In genomic region chr10:122408697-122409409, GRCm38 (mm10) we compare ENCODE assay signal across 11 mouse cellular contexts. TPM values are rescaled to one million over a fixed set of nuclear protein-coding genes. Genes with fewer than 3 reads are reported as not detected.
DNase-seq lines count a peak whose midpoint lies in the region; ATAC-seq lines count a peak whose summit lies in the region.
"Had no signal": no experiment of that assay in that cellular context is flagged by ENCODE, and none has a peak within 500 bp of the region (broad histone marks: within the 10 kb centered on the region; RNA-seq: fewer than 3 reads in every experiment).

No protein-coding gene starts in this region.

- WGBS in heart, embryonic 12.5 days: 73% methylated on average over 7 of the region's 7 CpGs
- 89% methylated on average over 7 of the region's 7 CpGs for WGBS in hindbrain, embryonic 10.5 days
- WGBS in forebrain, embryonic 10.5 days: 92% methylated on average over 7 of the region's 7 CpGs

- no peaks in the 10 kb centered on the region for H3K4me1 ChIP-seq in heart, embryonic 12.5 days (replicated peaks)
- H3K4me1 ChIP-seq in hindbrain, embryonic 10.5 days (replicated peaks): no peaks in the 10 kb centered on the region
- no peaks in the 10 kb centered on the region for H3K4me1 ChIP-seq in forebrain, embryonic 10.5 days

- H3K4me3 ChIP-seq in heart, embryonic 12.5 days: no peak overlapping the region
- no peak overlapping the region for H3K4me3 ChIP-seq in hindbrain, embryonic 10.5 days
- no peak overlapping the region for H3K4me3 ChIP-seq in forebrain, embryonic 10.5 days
- H3K4me3 ChIP-seq: limb, embryonic 12.5 days had no signal

- no peaks in the 10 kb centered on the region for H3K9me3 ChIP-seq in heart, embryonic 12.5 days (replicated peaks)
- H3K9me3 ChIP-seq in hindbrain, embryonic 10.5 days: no peaks in the 10 kb centered on the region
- H3K9me3 ChIP-seq in forebrain, embryonic 10.5 days: no peaks in the 10 kb centered on the region
- H3K9me3 ChIP-seq: limb, embryonic 12.5 days had no signal

- H3K27me3 ChIP-seq in heart, embryonic 12.5 days (replicated peaks): no peaks in the 10 kb centered on the region
- H3K27me3 ChIP-seq in hindbrain, embryonic 10.5 days (ENCODE audit: insufficient read depth, poor library complexity, severe bottlenecking): no peaks in the 10 kb centered on the region
- no peaks in the 10 kb centered on the region for H3K27me3 ChIP-seq in forebrain, embryonic 10.5 days (ENCODE audit: poor library complexity, severe bottlenecking)
- H3K27me3 ChIP-seq: limb, embryonic 12.5 days had no signal

- H3K9ac ChIP-seq in heart, embryonic 12.5 days: no peak overlapping the region
- H3K9ac ChIP-seq: limb, embryonic 12.5 days had no signal

- H3K4me2 ChIP-seq in heart, embryonic 12.5 days: no peak overlapping the region
- H3K4me2 ChIP-seq: limb, embryonic 12.5 days had no signal

- no peak overlapping the region for H3K27ac ChIP-seq in heart, embryonic 12.5 days (ENCODE audit: poor library complexity, severe bottlenecking)
- H3K27ac ChIP-seq in hindbrain, embryonic 10.5 days: no peak overlapping the region
- no peak overlapping the region for H3K27ac ChIP-seq in forebrain, embryonic 10.5 days
- H3K27ac ChIP-seq: limb, embryonic 12.5 days had no signal

- no peaks in the 10 kb centered on the region for H3K36me3 ChIP-seq in heart, embryonic 12.5 days
- H3K36me3 ChIP-seq in hindbrain, embryonic 10.5 days: no peaks in the 10 kb centered on the region
- no peaks in the 10 kb centered on the region for H3K36me3 ChIP-seq in forebrain, embryonic 10.5 days (replicated peaks)
- H3K36me3 ChIP-seq: limb, embryonic 12.5 days had no signal

- peak; percentile 24 to 51 for DNase-seq in heart, adult 18-20 months
- peak; percentile 24 for DNase-seq in adipocyte (ENCODE audit: low spot score)
- DNase-seq in heart, postnatal 14 days: peak; percentile 3 to 32
- peak; percentile 38 to 72 for DNase-seq in kidney, postnatal 25 days
- DNase-seq in hindbrain, embryonic 10.5 days (ENCODE audit: low spot score): no peak
- no peak for DNase-seq in neural tube, embryonic 10.5 days (ENCODE audit: extremely low spot score, low spot score)
- no peak for DNase-seq in forebrain, embryonic 10.5 days (ENCODE audit: extremely low spot score, low spot score)
- DNase-seq: cerebellum, postnatal 25 days had no signal

- ATAC-seq in heart, embryonic 12.5 days (ENCODE audit: insufficient number of reproducible peaks, low FRiP score): no peak

- intact Hi-C loops in heart, postnatal 14 days (cut with DNase I): no loop called here

RNA-seq across cellular contexts. Expression of gene Avpr1a, which starts 39.4 kb away (rescaled TPM):
- 1 to 10 TPM; 2.0 to 2.6 TPM for total RNA-seq in heart, adult 18-20 months (2021)
- 0.06 and 0.12 TPM in 2 replicates for polyA plus RNA-seq in heart, embryonic 12.5 days (2016; fragmentation: Nextera tagmentation; extraction: Ambion mirVana)
- total RNA-seq in heart, postnatal 14 days (2021): 1 to 10 TPM; 2.5 to 2.9 TPM
- 0.18 and 0.19 TPM in 2 replicates for polyA plus RNA-seq in hindbrain, embryonic 10.5 days (2016; fragmentation: Nextera tagmentation; extraction: Ambion mirVana)
- 0.11 and 0.16 TPM in 2 replicates for polyA plus RNA-seq in forebrain, embryonic 10.5 days (2016; fragmentation: Nextera tagmentation; extraction: Ambion mirVana)
- total RNA-seq: megakaryocyte-erythroid progenitor cell, adult 5-6 weeks had no signal

Comparison
In these comparisons a context has a peak if more than half of its experiments do, and no peak if none do; other contexts are left out.
1. DNase-seq: peak in heart, adult 18-20 months (2 of 2), adipocyte (single experiment), heart, postnatal 14 days (2 of 2) and kidney, postnatal 25 days (2 of 2); none in hindbrain, embryonic 10.5 days (single experiment), neural tube, embryonic 10.5 days (single experiment) and forebrain, embryonic 10.5 days (single experiment).